Mouse (Mus musculus) spleen, adult 2 months (tissue): ENCODE measurements around the gene Ntf3.

Experiments
- CTCF ChIP-seq: fragments of 200-500 bp; IDR thresholded peaks from 2 replicates; pipeline ENCODE4 v1.5.1; 2011; ENCODE audit warnings: mild to moderate bottlenecking, inconsistent platforms; ENCODE audit not compliant: insufficient read depth, insufficient read length, insufficient replicate concordance; ENCODE audit errors: extremely low read depth
- POLR2A ChIP-seq: fragments of 200-500 bp; IDR thresholded peaks from 2 replicates; pipeline ENCODE4 v1.6.1; 2011; ENCODE audit warnings: low read depth, low read length, inconsistent platforms

DNA sequence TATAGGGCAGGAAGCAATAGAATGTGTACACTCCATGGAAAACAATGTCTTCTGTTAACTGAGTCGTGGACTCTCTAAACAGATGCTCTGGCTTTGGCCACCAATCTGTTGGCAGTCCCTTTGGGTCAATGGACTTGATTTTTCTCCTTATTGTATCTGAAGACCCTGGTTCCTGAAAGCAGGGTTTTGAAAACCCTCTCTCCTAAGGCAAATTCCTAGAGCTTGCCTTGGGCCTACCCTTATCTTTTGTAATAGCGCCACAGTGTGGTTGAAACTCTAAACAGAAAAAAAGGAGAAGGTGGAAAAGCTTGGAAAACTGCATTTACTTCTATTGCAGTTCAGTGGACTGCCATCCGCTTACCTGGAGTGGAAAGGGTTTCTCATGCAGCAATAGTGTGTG, 1.0 kb upstream of the Ntf3 start:
- TF ChIP-seq CTCF (no peak), POLR2A (no peak)
